In the genomic region with DNA sequence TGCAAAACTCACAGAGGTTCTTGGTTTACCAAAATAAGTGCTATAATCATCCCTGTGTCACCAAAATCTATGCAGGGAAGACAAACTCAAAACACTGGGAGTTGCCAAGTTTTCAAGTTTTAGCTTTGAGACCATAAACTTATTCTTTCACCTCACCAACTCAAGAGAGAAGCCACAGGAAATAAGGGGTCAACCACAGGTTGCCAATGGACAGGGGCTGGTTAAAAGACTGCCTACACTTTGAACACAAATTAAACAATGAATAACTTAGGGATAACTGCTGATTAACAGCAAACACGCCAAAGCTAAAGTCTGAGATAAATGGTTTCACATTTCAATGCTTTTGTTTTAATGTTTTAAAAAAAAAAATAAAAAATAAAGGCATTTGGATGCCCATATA, we compare ENCODE assay signal across 23 mouse cellular contexts. TPM values are rescaled to one million over a fixed set of nuclear protein-coding genes. Genes with fewer than 3 reads are reported as not detected.
DNase-seq lines count a peak whose midpoint lies in the region; ATAC-seq and TF ChIP-seq lines count a peak whose summit lies in the region.
"Had no signal": no experiment of that assay in that cellular context is flagged by ENCODE, and none has a peak within 500 bp of the region (broad histone marks: within the 10 kb centered on the region; RNA-seq: fewer than 3 reads in every experiment).

No protein-coding gene starts in this region.

- DNase-seq in kidney, adult 2 months: peak; percentile 58
- DNase-seq in kidney, postnatal 4 days: no peak
- DNase-seq in liver, embryonic 13.5 days: no peak
- no peak for DNase-seq in liver
- no peak for DNase-seq in kidney, postnatal 0 days (ENCODE audit: low spot score)
- no peak for DNase-seq in liver, postnatal 0 days
- no peak for DNase-seq in cerebellum, adult 9-11 months
- DNase-seq: adrenal gland, adult 8-10 months; cerebellum, adult 11-12 months; cerebellum, postnatal 25 days; embryo, embryonic 11 days; gastrocnemius, postnatal 10 days; heart, postnatal 36 days; thymus, adult 18-20 months; thymus, postnatal 36 days had no signal

- no peak for TF ChIP-seq POLR2A in kidney, adult 2 months (IDR thresholded peaks at IDR 0.05; ENCODE audit: low read depth, low read length)

- H3K4me2 ChIP-seq in liver, embryonic 13.5 days: no peak overlapping the region
- H3K4me2 ChIP-seq in kidney, postnatal 0 days (ENCODE audit: low read length): peak overlapping the region; percentile 29; the same call in 1 of the 2 replicates
- no peak overlapping the region for H3K4me2 ChIP-seq in liver, postnatal 0 days (ENCODE audit: low read depth, low read length)

- no peak for TF ChIP-seq EP300 in liver, postnatal 0 days (IDR thresholded peaks at IDR 0.05; ENCODE audit: low read depth)

- H3K27me3 ChIP-seq in kidney, adult 2 months (replicated peaks; ENCODE audit: control insufficient read depth, insufficient read depth, low read length): no peaks in the 10 kb centered on the region
- H3K27me3 ChIP-seq in liver, embryonic 13.5 days: no peaks in the 10 kb centered on the region
- no peaks in the 10 kb centered on the region for H3K27me3 ChIP-seq in kidney, postnatal 0 days (ENCODE audit: insufficient read depth, low read length)
- H3K27me3 ChIP-seq in liver, postnatal 0 days (ENCODE audit: insufficient read depth, low read length): no peaks in the 10 kb centered on the region
- H3K27me3 ChIP-seq: forebrain, embryonic 15.5 days; hindbrain, embryonic 13.5 days; midbrain, embryonic 12.5 days had no signal

- peaks cover 28% of the 10 kb centered on the region for H3K4me1 ChIP-seq in kidney, adult 2 months (ENCODE audit: control insufficient read depth, insufficient read depth, low read length)
- peaks cover 46% of the 10 kb centered on the region for H3K4me1 ChIP-seq in liver, embryonic 13.5 days (replicated peaks)
- peaks cover 7% of the 10 kb centered on the region for H3K4me1 ChIP-seq in kidney, postnatal 0 days (replicated peaks; ENCODE audit: insufficient read depth, low read length)
- H3K4me1 ChIP-seq in liver, postnatal 0 days (ENCODE audit: insufficient read depth): peaks cover 32% of the 10 kb centered on the region

- no peak overlapping the region; the same call in 1 of the 2 replicates for H3K27ac ChIP-seq in kidney, adult 2 months (ENCODE audit: insufficient read depth, low read depth, low read length)
- 0 out of 2 replicates have a peak overlapping the region, but pooled peaks have one; percentile 50 for H3K27ac ChIP-seq in liver, embryonic 13.5 days
- H3K27ac ChIP-seq in kidney, postnatal 0 days: 0 out of 2 replicates have a peak overlapping the region, but pooled peaks have one; percentile 54
- peak overlapping the region; percentile 92 for H3K27ac ChIP-seq in liver, postnatal 0 days (ENCODE audit: low read depth)
- H3K27ac ChIP-seq: macrophage had no signal

- no peak for TF ChIP-seq CTCF in kidney, adult 2 months (conservative IDR thresholded peaks at IDR 0.05; ENCODE audit: insufficient read depth, insufficient read length, low read depth, low read length)
- TF ChIP-seq CTCF in kidney, postnatal 0 days (IDR thresholded peaks at IDR 0.05; ENCODE audit: low read depth): no peak
- no peak for TF ChIP-seq CTCF in liver, postnatal 0 days (IDR thresholded peaks at IDR 0.05; ENCODE audit: low read depth)

- no peaks in the 10 kb centered on the region for H3K9me3 ChIP-seq in liver, embryonic 13.5 days (replicated peaks)
- no peaks in the 10 kb centered on the region for H3K9me3 ChIP-seq in kidney, postnatal 0 days (replicated peaks; ENCODE audit: low read length)
- no peaks in the 10 kb centered on the region for H3K9me3 ChIP-seq in liver, postnatal 0 days (ENCODE audit: low read length)
- H3K9me3 ChIP-seq: forebrain, embryonic 15.5 days; hindbrain, embryonic 13.5 days; midbrain, embryonic 12.5 days had no signal

- H3K36me3 ChIP-seq in kidney, adult 2 months (ENCODE audit: control insufficient read depth, insufficient read depth, low read length): no peaks in the 10 kb centered on the region; the same call in 1 of the 2 replicates
- H3K36me3 ChIP-seq in liver, embryonic 13.5 days: peaks cover 34% of the 10 kb centered on the region
- H3K36me3 ChIP-seq in kidney, postnatal 0 days (ENCODE audit: insufficient read depth, low read length): peaks cover 11% of the 10 kb centered on the region
- peaks cover 30% of the 10 kb centered on the region for H3K36me3 ChIP-seq in liver, postnatal 0 days (replicated peaks; ENCODE audit: insufficient read depth, low read length)

- no peak for ATAC-seq in liver, embryonic 13.5 days (ENCODE audit: low read depth)
- no peak for ATAC-seq in kidney, postnatal 0 days (replicated peaks; ENCODE audit: low FRiP score, low read depth)
- no peak for ATAC-seq in liver, postnatal 0 days
- ATAC-seq: activated CD4-positive, CD25-positive, alpha-beta regulatory T cell, adult 4 months; forebrain, embryonic 15.5 days; inflammation-experienced regulatory T-cells, adult 6 months; lung, postnatal 0 days had no signal

- WGBS in kidney, adult 2 months: 15% methylated on average over 1 of the region's 1 CpGs
- 54% methylated on average over 1 of the region's 1 CpGs for WGBS in liver, embryonic 13.5 days (ENCODE audit: insufficient replicate concordance)
- 28% methylated on average over 1 of the region's 1 CpGs for WGBS in kidney, postnatal 0 days
- WGBS in liver, postnatal 0 days (ENCODE audit: insufficient replicate concordance): 49% methylated on average over 1 of the region's 1 CpGs

- H3K4me3 ChIP-seq in kidney, adult 2 months (ENCODE audit: insufficient read depth, low read depth, low read length): no peak overlapping the region
- H3K4me3 ChIP-seq in liver, embryonic 13.5 days (replicated peaks): no peak overlapping the region
- no peak overlapping the region for H3K4me3 ChIP-seq in kidney, postnatal 0 days (replicated peaks; ENCODE audit: low read depth, low read length)
- no peak overlapping the region for H3K4me3 ChIP-seq in liver, postnatal 0 days (ENCODE audit: low read depth, low read length)
- H3K4me3 ChIP-seq: forebrain, embryonic 15.5 days; midbrain, embryonic 12.5 days had no signal

- no peak overlapping the region for H3K9ac ChIP-seq in liver, embryonic 13.5 days
- H3K9ac ChIP-seq in kidney, postnatal 0 days (ENCODE audit: low read depth, low read length): no peak overlapping the region
- H3K9ac ChIP-seq in liver, postnatal 0 days (replicated peaks): no peak overlapping the region
- H3K9ac ChIP-seq: forebrain, embryonic 15.5 days; liver, embryonic 14.5 days; midbrain, embryonic 12.5 days had no signal

RNA-seq across cellular contexts. Expression of gene Ube2h, which starts 5.2 kb away (rescaled TPM):
- polyA plus RNA-seq in kidney, adult 2 months (2012; rRNA removed): 35.1 and 38.3 TPM in 2 replicates
- 25.4 and 28.5 TPM in 2 replicates for polyA plus RNA-seq in liver, embryonic 13.5 days (2015; fragmentation: Nextera tagmentation; extraction: Ambion mirVana)
- 38.2 and 38.7 TPM in 2 replicates for polyA plus RNA-seq in kidney, postnatal 0 days (2015; fragmentation: Nextera tagmentation; extraction: Ambion mirVana)
- 18.2 and 23.5 TPM in 2 replicates for polyA plus RNA-seq in liver, postnatal 0 days (2015; fragmentation: Nextera tagmentation; extraction: Ambion mirVana)
